Mouse (Mus musculus): ENCODE data around the gene Dse.

Gene Dse

DNA sequence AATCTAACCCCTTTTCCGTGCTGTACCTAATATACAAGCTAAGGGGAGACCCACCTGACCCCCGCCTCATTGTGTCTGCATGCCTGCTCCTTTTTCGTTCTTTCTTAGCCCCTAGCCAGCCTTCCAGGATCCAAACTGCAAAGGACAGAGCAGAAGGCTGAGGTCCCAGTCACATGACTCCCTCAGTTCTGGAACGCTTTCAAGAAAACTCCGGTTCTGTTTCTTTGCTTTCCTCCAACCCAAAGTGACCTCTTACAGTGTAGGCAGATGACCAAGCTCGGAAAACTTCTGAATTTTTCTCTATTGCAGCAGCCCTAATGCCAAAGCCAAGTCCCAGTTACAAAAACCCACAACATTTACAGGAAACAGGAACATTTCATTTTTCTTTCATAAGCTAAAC lies 79.1 kb downstream of the Dse start:
- DNase-seq (ENCODE audit: low read depth) = no peak

DNA sequence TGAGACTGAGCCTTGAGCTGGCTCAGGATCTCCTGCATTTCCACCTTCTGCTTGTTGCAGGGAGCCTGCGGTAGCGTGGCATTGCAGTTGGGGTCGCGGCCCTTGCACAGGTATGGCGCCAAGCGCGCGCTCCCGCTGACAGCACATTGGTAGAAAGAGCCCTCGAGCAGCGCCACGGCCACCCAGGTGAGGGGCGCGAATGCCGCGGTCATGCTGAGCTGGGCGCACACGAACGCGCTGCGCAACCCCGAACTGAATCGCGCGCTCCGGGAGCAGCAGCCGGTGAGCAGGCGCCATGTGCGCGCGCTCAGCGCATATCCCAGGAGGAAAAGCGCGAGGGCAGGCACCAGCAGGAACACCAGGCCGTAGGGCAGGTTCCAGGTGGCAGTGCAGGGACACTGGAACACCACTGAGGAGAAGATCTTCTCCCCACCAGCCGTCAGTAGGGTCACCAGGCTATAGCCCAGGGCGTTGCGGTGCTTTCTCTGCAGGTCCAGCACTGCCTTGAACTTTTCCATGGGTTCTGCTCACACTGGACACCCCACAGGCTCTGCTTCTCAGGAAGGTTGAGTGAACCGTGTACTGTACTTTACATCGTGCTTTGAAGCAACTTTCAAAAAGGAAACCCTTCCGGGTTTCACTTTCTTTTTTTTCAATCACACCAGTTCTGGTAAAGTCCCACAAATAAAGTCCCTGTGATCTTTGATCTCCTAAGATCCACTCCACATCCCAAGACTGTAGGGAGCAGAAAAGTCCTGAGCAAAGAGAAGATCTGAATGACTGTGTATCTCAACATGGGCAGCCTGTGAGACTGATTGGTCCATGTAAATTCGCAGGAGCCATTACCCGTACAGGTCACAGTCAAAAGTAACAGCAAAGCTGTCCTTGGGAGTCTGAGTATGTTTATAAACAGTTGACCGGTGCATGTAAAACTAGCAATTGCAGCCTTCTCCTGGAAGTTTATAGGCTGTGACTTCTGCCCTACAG lies 79.8 kb downstream of the Dse start, which contains the start of gene Calhm6:
Gene Calhm6, minus strand, starts transcription at position 593 of the 987 bp plus-strand sequence.
- DNase-seq (ENCODE audit: low read depth) = no peak

DNA sequence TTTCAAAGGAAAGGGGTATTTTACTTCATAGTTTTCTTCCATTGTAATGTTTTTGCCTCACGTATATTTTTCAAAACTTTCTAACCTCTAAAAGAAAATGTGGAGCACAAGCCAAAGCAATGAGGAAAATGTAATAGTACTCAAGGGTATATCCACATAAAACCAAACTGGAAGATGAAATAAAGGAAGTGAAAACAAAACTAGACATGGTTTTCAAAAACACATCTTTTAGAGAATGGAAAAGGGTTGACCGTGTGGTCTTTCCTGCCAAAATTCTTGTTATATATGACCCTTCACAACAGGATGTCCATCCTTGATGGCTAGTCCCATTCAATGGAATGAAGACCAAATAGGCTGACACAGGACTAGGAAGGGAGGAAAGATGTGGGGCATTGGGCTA lies 89.1 kb downstream of the Dse start:
- DNase-seq (ENCODE audit: low read depth) = no peak

DNA sequence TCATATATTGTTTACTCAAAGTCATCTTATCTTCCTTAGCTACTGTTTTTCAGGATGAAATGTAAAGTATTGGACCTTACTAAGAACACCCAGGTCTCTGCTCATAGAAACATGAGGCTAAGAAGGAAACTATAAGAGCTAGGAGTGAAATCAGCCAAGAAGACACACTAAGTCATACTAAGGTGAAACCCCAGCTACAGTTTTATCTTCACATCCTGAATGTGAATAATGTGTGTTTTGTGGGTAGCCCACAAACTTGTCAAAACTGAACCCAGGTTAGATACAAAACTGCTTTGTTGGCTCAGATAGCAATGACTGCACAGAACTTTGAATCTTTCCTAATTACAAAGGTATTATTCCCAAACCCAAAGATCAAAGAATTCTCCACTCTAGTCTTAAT lies 89.7 kb downstream of the Dse start:
- DNase-seq (ENCODE audit: low read depth) = no peak

DNA sequence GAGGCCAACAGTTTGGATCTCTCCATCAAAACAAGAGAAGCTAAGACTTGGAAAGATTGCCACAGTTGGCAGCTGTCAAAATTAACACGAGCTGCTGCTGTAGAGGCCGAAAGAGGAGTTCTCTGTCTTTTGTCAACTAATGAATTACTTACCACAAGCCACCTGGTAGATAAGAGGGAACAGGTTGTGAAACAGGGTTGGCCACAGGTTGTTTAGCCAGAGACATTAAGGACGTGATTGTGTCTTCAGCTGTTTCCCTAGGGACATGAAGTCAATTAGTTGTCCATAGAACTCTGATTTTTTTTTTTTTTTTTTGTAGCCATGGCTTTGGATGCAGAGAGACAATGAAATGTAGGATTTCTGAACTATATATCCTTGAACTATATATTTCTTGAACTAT lies 90.4 kb downstream of the Dse start:
- DNase-seq (ENCODE audit: low read depth) = no peak

DNA sequence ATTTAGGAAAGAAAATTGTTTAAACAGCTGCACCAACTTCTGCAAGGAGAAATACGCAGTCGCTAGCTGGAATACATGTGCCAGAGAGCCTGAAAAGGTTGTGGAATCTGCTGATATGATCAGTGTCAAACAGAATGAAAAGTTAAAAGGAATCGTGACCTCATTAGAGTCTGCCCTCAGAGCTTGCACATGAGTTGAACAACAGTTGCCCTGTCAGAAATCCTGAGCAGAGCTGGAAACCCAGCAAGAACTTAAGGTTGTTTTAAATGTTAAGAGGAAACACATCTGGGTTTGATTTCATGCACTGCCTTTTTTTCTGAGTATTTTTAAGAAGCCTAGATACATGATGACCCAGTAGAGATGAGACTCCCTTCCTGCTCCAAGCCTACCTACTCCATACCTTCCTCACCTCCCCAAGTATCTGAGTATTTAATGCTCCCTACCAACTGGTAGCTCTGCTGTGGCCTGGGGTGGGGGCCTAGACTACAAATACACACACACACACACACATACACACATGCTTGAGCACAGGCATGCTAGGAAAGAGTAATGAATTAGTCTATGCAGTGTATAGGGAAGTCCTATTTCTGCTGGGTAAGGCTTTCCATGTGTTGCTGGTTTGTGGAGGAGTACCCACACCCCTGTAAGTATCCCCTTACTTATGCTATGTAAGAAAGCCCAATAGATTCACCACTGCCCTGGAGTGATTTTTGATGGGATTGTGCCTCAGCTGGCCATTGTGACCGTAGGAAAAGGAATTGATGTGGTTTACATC lies 95.4 kb downstream of the Dse start:
- DNase-seq (ENCODE audit: low read depth) = no peak

DNA sequence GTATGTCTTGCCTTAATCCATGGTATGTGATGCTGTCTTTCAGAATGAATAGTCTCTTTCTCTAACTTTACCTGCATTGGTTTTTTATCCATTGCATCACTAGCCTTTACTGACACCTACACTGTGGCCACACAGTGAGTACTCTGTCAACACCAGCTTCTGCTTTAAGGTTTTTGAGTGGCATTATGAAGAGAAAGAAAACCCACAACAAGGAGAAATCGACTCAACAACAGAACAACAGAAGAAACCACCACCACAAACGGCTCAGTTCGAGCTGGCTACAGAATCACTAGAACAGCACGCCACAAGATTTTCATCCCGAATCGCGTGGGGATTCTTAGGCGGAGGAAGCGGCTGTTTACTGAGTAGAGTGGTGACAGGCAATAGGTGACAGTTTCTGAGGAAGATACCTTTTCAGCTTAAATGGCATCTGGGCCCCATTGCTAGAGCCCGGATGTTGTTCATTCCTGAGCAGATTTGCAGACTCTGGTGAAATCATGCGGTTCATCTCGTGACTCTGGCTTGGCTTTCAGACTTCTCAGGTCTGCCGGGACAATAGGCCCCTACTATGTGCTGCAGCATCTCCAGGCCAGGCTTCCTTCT lies 96.6 kb downstream of the Dse start:
- DNase-seq (ENCODE audit: low read depth) = no peak
